Mouse (Mus musculus): ENCODE measurements at regions not wholly inside any gene's neighbourhood (a gene's known extent, or its start where the extent isn't known, plus 50 kb on each side); places are given as distances from the start of the nearest gene placed in this dataset.

GRCm38 (mm10) chr8:113250264-113250663, 385.1 kb upstream of the Mon1b start:
- no peak for DNase-seq (ENCODE audit: low spot score)

GRCm38 (mm10) chr8:113254076-113254475, 381.3 kb upstream of the Mon1b start:
- peak; percentile 14 for DNase-seq (ENCODE audit: low spot score)

- DNase-seq (ENCODE audit: low spot score): no peak
These were observed 375.9 kb upstream of the Mon1b start for GRCm38 (mm10) chr8:113259477-113259876.

- no peak for DNase-seq (ENCODE audit: low spot score)
These were observed 372.1 kb upstream of the Mon1b start for GRCm38 (mm10) chr8:113263296-113263695.

GRCm38 (mm10) chr8:113271262-113271661, 364.1 kb upstream of the Mon1b start:
- no peak for DNase-seq (ENCODE audit: low spot score)

GRCm38 (mm10) chr8:113300273-113300843, 335.0 kb upstream of the Mon1b start:
- DNase-seq (ENCODE audit: low spot score): no peak

GRCm38 (mm10) chr8:113303426-113303825, 332.0 kb upstream of the Mon1b start:
- DNase-seq (ENCODE audit: low spot score): no peak

GRCm38 (mm10) chr8:113317169-113317568, 318.2 kb upstream of the Mon1b start:
- no peak for DNase-seq (ENCODE audit: low spot score)

- no peak for DNase-seq (ENCODE audit: low spot score)
These were observed 303.8 kb upstream of the Mon1b start for GRCm38 (mm10) chr8:113331576-113331975.

- DNase-seq (ENCODE audit: low spot score): peak; percentile 52
These were observed 294.1 kb upstream of the Mon1b start for GRCm38 (mm10) chr8:113341306-113341705.

- peak; percentile 29 for DNase-seq (ENCODE audit: low spot score)
These were observed 273.5 kb upstream of the Mon1b start for GRCm38 (mm10) chr8:113361900-113362299.

GRCm38 (mm10) chr8:113364181-113364580, 271.2 kb upstream of the Mon1b start:
- DNase-seq (ENCODE audit: low spot score): no peak

- DNase-seq (ENCODE audit: low spot score): no peak
These were observed 251.9 kb upstream of the Mon1b start for GRCm38 (mm10) chr8:113383517-113383916.

GRCm38 (mm10) chr8:113383974-113384373, 251.4 kb upstream of the Mon1b start:
- no peak for DNase-seq (ENCODE audit: low spot score)

- DNase-seq (ENCODE audit: low spot score): peak; percentile 18
These were observed 245.9 kb upstream of the Mon1b start for GRCm38 (mm10) chr8:113389504-113389903.

GRCm38 (mm10) chr8:113390038-113390437, 245.3 kb upstream of the Mon1b start:
- no peak for DNase-seq (ENCODE audit: low spot score)

- no peak for DNase-seq (ENCODE audit: low spot score)
These were observed 241.1 kb upstream of the Mon1b start for GRCm38 (mm10) chr8:113394319-113394718.

GRCm38 (mm10) chr8:113405158-113405557, 230.2 kb upstream of the Mon1b start:
- no peak for DNase-seq (ENCODE audit: low spot score)

- no peak for DNase-seq (ENCODE audit: low spot score)
These were observed 216.0 kb upstream of the Mon1b start for GRCm38 (mm10) chr8:113419352-113419751.

GRCm38 (mm10) chr8:113422651-113423050, 212.7 kb upstream of the Mon1b start:
- no peak for DNase-seq (ENCODE audit: low spot score)

GRCm38 (mm10) chr8:113439088-113439487, 196.3 kb upstream of the Mon1b start:
- no peak for DNase-seq (ENCODE audit: low spot score)

- DNase-seq (ENCODE audit: low spot score): no peak
These were observed 181.4 kb upstream of the Mon1b start for GRCm38 (mm10) chr8:113454022-113454421.

GRCm38 (mm10) chr8:113464625-113465024, 170.8 kb upstream of the Mon1b start:
- DNase-seq (ENCODE audit: low spot score): no peak

- peak; percentile 7 for DNase-seq (ENCODE audit: low spot score)
These were observed 170.2 kb upstream of the Mon1b start for GRCm38 (mm10) chr8:113465156-113465555.

GRCm38 (mm10) chr8:113466683-113467082, 168.7 kb upstream of the Mon1b start:
- no peak for DNase-seq (ENCODE audit: low spot score)

Measured in embryo, embryonic 10.5 days (tissue).